Mouse (Mus musculus) hindbrain, postnatal 0 days (tissue): ENCODE results near the gene Socs2. TPM values are rescaled to one million over a fixed set of nuclear protein-coding genes. Genes with fewer than 3 reads are reported as not detected.

Source experiments
- ATAC-seq: fragments of 200-750 bp; cut with Nextera tagmentation; 2 replicates; pipeline ENCODE4 v1.8.0; 2017; ENCODE audit warnings: mild to moderate bottlenecking, moderate TSS enrichment, moderate library complexity
- DNase-seq: peaks from one replicate; pipeline ENCODE4 v3.0.0-alpha.2; 2015; ENCODE audit warnings: low spot score
- H3K27ac ChIP-seq: fragments of 300-500 bp; sonication (generic); 2 replicates; pipeline ENCODE4 v1.5.1; 2014; ENCODE audit warnings: mild to moderate bottlenecking
- H3K27me3 ChIP-seq: fragments of 300-500 bp; sonication (generic); 2 replicates; pipeline ENCODE4 v1.6.1; 2014; ENCODE audit warnings: low read length, mixed read lengths; ENCODE audit not compliant: insufficient read depth
- H3K36me3 ChIP-seq: fragments of 300-500 bp; sonication (generic); 2 replicates; pipeline ENCODE4 v1.6.1; 2014; ENCODE audit warnings: low read length, mixed read lengths; ENCODE audit not compliant: insufficient read depth
- H3K4me1 ChIP-seq: fragments of 300-500 bp; sonication (generic); 2 replicates; pipeline ENCODE4 v1.6.1; 2014; ENCODE audit warnings: antibody characterized with exemption, low read length, mixed read lengths; ENCODE audit not compliant: insufficient read depth
- H3K4me2 ChIP-seq: fragments of 300-500 bp; sonication (generic); 2 replicates; pipeline ENCODE4 v1.6.1; 2014; ENCODE audit warnings: low read depth, mild to moderate bottlenecking, low read length, moderate library complexity, mixed read lengths
- H3K4me3 ChIP-seq: fragments of 300-500 bp; sonication (generic); 2 replicates; pipeline ENCODE4 v1.5.1; 2014; ENCODE audit warnings: low read length
- H3K9ac ChIP-seq: fragments of 300-500 bp; sonication (generic); replicated peaks from 2 replicates; pipeline ENCODE4 v1.6.1; 2014; ENCODE audit warnings: mild to moderate bottlenecking, low read length, moderate library complexity, mixed read lengths
- H3K9me3 ChIP-seq: fragments of 300-500 bp; sonication (generic); 2 replicates; pipeline ENCODE4 v1.6.1; 2016; ENCODE audit warnings: low read length, mixed read lengths
- CTCF ChIP-seq: IDR thresholded peaks from 2 replicates; pipeline ENCODE4 v1.5.1; 2016; ENCODE audit warnings: antibody characterized with exemption, control low read depth, low read depth
- WGBS: fragments of 180-500 bp; shearing (Covaris S2); extraction: QIAGEN DNeasy Blood & Tissue Kit; methylation state at CpG from one replicate; pipeline ENCODE4 v1.1.7; 2014; 5-methylcytosine and 5-hydroxymethylcytosine counted together
- polyA plus RNA-seq: library from polyadenylated mRNA; unstranded; fragments of >200 nt; fragmentation: Nextera tagmentation; extraction: Ambion mirVana; gene quantifications from 2 replicates; pipeline ENCODE4 v1.2.1, GENCODE M21; 2015
- total RNA-seq: library from RNA; depleted of rRNA; stranded (reverse); fragments of >200 nt; gene quantifications from 2 replicates; pipeline ENCODE4 v1.2.3, GENCODE M21; 2014; rRNA removed

The Socs2 gene
- total RNA-seq: 51.7 and 57.0 TPM in 2 replicates
- 112 and 122 TPM in 2 replicates for polyA plus RNA-seq

DNA sequence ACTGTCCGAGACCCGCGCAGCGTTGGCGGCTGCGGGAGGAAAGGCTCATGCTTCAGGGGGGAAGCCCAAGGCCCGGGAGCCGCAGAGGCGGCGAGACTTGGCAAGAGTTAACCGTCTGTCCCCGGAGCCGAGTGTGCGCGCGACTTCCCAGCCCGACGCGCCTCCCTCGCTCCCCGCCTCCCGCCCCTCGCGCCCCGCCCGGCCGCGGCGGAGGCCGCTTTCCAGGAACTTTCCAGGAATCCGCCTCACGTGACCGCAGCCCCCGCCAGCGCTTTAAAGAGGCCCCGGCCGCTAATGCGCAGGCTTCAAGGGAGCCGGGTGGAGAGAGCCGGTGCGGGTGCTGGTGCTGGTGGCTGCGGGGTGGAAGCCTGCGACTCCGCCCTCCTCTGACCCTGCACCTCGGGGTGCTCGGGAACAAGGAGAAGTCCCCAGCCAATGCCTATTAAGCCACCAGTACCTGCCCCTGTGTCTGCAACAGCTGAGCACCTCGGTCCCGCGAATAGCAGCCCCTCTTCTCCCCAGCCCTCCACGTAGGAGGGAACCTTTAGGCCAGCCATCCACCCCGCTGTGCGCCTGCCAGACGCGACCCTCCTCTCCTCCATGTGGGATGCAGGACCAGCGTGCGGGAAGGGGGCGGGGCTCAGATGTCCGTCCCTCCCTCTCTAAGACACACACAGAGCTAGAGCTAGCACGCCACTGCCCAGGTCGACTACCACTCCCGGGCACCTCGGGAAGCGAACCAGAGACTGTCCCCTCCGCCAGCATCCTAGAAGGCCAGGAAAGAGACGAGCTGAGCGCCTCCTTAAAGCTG, at the start of gene Socs2:
TSS of gene Socs2 (minus strand) at position 496 of the 811 bp plus-strand sequence.
- DNase-seq: peak; percentile 96
- Histone ChIP-seq H3K27ac (peak within 1 kb of the TSS; percentile 87), H3K4me3 (peak within 1 kb of the TSS; percentile 73), H3K4me2 (peak within 1 kb of the TSS; percentile 94), H3K4me1 (no peaks in the 10 kb centered on the region), H3K27me3 (no peaks in the 10 kb centered on the region), H3K36me3 (no peaks in the 10 kb centered on the region), H3K9me3 (no peaks in the 10 kb centered on the region), H3K9ac (peak within 1 kb of the TSS; percentile 79)
- WGBS: 3% methylated on average over 60 of the region's 66 CpGs
- peak; percentile 90 for ATAC-seq
- no peak for TF ChIP-seq CTCF

GRCm38 (mm10) chr10:95465485-95465896, 48.5 kb upstream of the Socs2 start:
- Histone ChIP-seq H3K9me3 (no peaks in the 10 kb centered on the region), H3K4me2 (no peak overlapping the region), H3K36me3 (no peaks in the 10 kb centered on the region), H3K4me1 (no peaks in the 10 kb centered on the region), H3K4me3 (no peak overlapping the region), H3K27ac (no peak overlapping the region), H3K27me3 (no peaks in the 10 kb centered on the region), H3K9ac (no peak overlapping the region)
- no peak for TF ChIP-seq CTCF
- no peak for ATAC-seq
- 67% methylated on average over 4 of the region's 4 CpGs for WGBS
- DNase-seq: no peak

DNA sequence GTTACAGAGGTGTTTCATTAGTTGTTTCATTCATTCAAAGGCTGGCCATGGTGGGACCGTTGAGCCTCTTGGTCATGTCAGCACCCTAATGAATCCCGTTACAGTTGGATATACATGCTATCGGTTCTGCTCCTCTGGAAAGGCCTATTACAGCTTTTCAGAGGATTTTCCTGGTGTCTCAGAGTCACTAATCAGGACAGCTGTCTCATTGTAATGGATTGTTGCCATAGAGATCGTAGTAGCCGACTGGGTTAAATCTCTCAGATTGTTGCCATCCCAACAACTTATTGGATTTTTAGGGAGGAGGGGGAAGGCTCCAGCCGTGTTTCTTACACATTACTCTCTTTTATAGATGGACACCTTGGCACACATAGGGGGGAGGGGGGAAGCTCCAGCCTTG, 47.5 kb upstream of the Socs2 start:
- H3K4me3 ChIP-seq: no peak overlapping the region
- no peaks in the 10 kb centered on the region for H3K4me1 ChIP-seq
- H3K27ac ChIP-seq: no peak overlapping the region
- no peak overlapping the region for H3K9ac ChIP-seq
- DNase-seq (peak; percentile 26), ATAC-seq (no peak)
- 56% methylated on average over 6 of the region's 6 CpGs for WGBS
- no peaks in the 10 kb centered on the region for H3K36me3 ChIP-seq
- no peak for TF ChIP-seq CTCF
- no peaks in the 10 kb centered on the region for H3K9me3 ChIP-seq
- H3K4me2 ChIP-seq: no peak overlapping the region
- no peaks in the 10 kb centered on the region for H3K27me3 ChIP-seq

DNA sequence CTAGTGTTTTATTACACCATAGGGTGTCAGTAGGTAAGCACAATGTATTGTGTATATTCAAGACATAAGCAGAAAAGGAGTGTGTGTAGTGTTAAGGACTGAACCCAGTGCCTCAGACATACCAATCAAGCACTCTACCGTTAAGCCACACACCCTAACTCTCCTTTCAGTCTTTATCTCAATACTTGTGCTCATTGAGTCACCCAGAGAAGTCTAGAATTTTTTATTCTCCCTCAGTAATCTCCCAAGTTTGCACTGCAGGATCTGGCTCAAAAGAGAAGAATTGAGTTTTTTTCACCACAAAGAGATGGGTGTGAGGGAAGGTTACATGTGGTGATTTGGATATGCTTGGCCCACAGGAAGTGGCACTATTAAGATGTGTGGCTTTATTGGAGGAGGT, 45.3 kb upstream of the Socs2 start:
- Histone ChIP-seq H3K4me2 (no peak overlapping the region), H3K9me3 (no peaks in the 10 kb centered on the region), H3K27ac (no peak overlapping the region), H3K9ac (no peak overlapping the region), H3K4me1 (no peaks in the 10 kb centered on the region), H3K4me3 (no peak overlapping the region), H3K36me3 (no peaks in the 10 kb centered on the region), H3K27me3 (no peaks in the 10 kb centered on the region)
- no peak for TF ChIP-seq CTCF
- no peak for ATAC-seq
- WGBS: 58% methylated on average over 1 of the region's 1 CpGs
- no peak for DNase-seq

- Histone ChIP-seq H3K4me2 (no peak overlapping the region), H3K27me3 (no peaks in the 10 kb centered on the region), H3K27ac (no peak overlapping the region), H3K36me3 (no peaks in the 10 kb centered on the region), H3K4me1 (no peaks in the 10 kb centered on the region), H3K9ac (no peak overlapping the region), H3K9me3 (no peaks in the 10 kb centered on the region), H3K4me3 (no peak overlapping the region)
- WGBS: 43% methylated on average over 4 of the region's 4 CpGs
- no peak for DNase-seq
- no peak for ATAC-seq
- no peak for TF ChIP-seq CTCF
Observed at GRCm38 (mm10) chr10:95461053-95461553, 44.1 kb upstream of the Socs2 start.

- no peak overlapping the region for H3K9ac ChIP-seq
- no peak for TF ChIP-seq CTCF
- H3K9me3 ChIP-seq: no peaks in the 10 kb centered on the region
- H3K27me3 ChIP-seq: no peaks in the 10 kb centered on the region
- DNase-seq (no peak), ATAC-seq (no peak)
- no peak overlapping the region for H3K4me3 ChIP-seq
- H3K36me3 ChIP-seq: no peaks in the 10 kb centered on the region
- no peak overlapping the region for H3K27ac ChIP-seq
- H3K4me1 ChIP-seq: no peaks in the 10 kb centered on the region
- WGBS: 81% methylated on average over 9 of the region's 9 CpGs
- H3K4me2 ChIP-seq: no peak overlapping the region
Observed at GRCm38 (mm10) chr10:95458050-95458806, 41.2 kb upstream of the Socs2 start.
